Mouse (Mus musculus): ENCODE measurements around the gene Prr12. TPM values are rescaled to one million over a fixed set of nuclear protein-coding genes. Genes with fewer than 3 reads are reported as not detected.
A peak's percentile ranks its signal among the peaks of the same experiment; 100 is the strongest.

The Prr12 gene
- polyA plus RNA-seq, 1 experiment from 2014 or later: 12.7 TPM

DNA sequence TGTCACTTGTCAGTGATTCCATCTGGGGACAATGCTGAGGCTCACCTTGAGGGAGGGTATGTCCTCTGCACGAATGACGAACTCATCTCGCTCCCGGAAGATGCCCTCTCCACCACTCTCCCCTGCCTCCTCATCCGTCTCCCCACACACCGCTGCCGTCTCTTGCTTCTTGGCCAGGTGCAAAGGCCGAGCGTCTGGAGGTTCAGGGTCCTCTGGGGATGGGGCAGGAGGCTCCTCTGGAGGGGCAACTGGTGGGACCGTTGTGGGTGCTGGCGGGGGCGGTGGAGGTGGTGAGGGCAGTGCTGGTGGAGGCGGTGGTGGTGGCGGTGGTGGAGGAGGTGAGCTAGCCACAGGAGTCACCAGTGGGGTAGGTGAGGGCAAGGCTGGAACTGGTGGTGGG, 9.4 kb downstream of the Prr12 start:
- H3K36me3 ChIP-seq (replicated peaks): peaks cover 100% of the 10 kb centered on the region
- 93% methylated on average over 14 of the region's 14 CpGs for WGBS
- H3K4me1 ChIP-seq: no peaks in the 10 kb centered on the region
- no peaks in the 10 kb centered on the region for H3K9me3 ChIP-seq
- no peak overlapping the region for H3K4me3 ChIP-seq
- DNase-seq (ENCODE audit: extremely low spot score, low spot score): no peak
- H3K27ac ChIP-seq: no peak overlapping the region
- no peaks in the 10 kb centered on the region for H3K27me3 ChIP-seq (ENCODE audit: poor library complexity, severe bottlenecking)

DNA sequence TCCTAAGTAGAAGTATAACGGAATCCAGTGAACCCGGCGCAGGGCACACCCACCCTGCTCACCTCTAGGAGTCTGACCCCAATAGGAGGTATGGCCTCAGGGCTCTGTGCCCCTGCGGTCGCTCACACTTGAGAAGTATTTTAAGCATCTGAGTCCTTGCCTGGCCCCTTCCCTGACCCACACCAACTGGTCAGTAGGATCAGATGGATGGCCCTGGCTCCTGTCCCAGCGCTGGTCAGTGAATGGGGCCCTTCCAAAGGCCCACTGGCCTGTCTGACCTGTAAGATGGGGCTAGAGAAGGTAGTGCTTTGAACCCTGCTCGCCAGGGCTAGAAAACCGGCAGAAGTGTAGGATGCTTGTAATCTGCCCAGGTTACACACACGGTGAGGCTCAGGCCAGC, 11.8 kb downstream of the Prr12 start:
- DNase-seq (ENCODE audit: extremely low spot score, low spot score): no peak
- no peaks in the 10 kb centered on the region for H3K9me3 ChIP-seq
- H3K4me3 ChIP-seq: no peak overlapping the region
- H3K36me3 ChIP-seq (replicated peaks): peaks cover 100% of the 10 kb centered on the region
- 93% methylated on average over 9 of the region's 9 CpGs for WGBS
- no peaks in the 10 kb centered on the region for H3K4me1 ChIP-seq
- H3K27ac ChIP-seq: no peak overlapping the region
- H3K27me3 ChIP-seq (ENCODE audit: poor library complexity, severe bottlenecking): no peaks in the 10 kb centered on the region

DNA sequence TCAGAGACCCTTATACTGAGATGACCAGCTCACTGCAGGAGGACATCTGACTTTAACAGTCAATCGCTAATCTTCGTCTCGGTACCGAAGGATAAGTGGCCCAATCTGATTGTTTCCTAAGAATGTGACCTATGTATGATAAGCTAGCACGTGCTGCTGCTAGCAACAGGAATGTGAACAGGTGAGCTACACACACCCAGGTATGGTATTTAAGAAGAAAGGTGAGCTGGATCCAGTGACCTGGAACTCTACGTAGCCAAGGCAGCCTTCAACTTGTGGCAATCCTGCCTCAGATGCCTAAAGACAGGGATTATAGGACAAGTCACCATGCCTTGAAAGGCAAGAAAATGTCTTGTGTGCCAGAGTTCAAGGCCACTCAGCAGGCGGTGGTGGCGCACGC, 14.3 kb downstream of the Prr12 start:
- no peaks in the 10 kb centered on the region for H3K4me1 ChIP-seq
- H3K9me3 ChIP-seq: no peaks in the 10 kb centered on the region
- H3K27ac ChIP-seq: no peak overlapping the region
- peaks cover 100% of the 10 kb centered on the region for H3K36me3 ChIP-seq (replicated peaks)
- DNase-seq (ENCODE audit: extremely low spot score, low spot score): no peak
- WGBS: 98% methylated on average over 9 of the region's 9 CpGs
- no peaks in the 10 kb centered on the region for H3K27me3 ChIP-seq (ENCODE audit: poor library complexity, severe bottlenecking)
- no peak overlapping the region for H3K4me3 ChIP-seq

DNA sequence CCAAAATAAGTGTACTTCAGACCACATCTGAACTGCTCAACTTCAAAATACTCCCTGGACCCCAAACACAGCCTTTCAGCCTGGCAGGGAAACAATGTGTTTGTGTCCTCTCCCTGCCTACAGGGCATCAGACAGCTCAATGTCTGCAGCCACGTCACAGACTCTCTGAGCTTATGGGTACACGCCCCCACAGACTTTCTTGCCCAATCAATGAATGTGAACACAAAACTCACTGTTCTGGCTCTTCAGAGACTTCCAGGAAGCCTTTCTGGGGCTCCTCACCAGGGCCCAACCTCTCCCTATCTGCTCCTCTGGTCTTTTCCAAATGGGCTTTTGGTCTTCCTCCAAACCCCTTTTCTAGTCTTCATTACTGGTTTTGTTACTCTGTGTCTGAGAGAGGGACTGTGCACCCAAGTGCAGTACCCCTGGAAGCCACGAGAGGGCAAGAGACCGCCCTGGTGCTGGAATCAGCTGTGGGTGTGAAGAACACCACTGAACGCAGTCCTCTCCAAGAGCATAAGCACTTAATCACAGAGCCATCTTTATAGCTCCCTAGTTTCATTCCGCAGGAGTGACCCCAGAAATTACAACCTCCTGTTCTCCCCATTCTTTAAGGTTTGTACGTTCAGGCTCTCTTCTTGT, 14.8 kb downstream of the Prr12 start:
- WGBS: 83% methylated on average over 7 of the region's 7 CpGs
- no peaks in the 10 kb centered on the region for H3K27me3 ChIP-seq (ENCODE audit: poor library complexity, severe bottlenecking)
- peaks cover 100% of the 10 kb centered on the region for H3K36me3 ChIP-seq (replicated peaks)
- no peak overlapping the region for H3K4me3 ChIP-seq
- no peaks in the 10 kb centered on the region for H3K4me1 ChIP-seq
- no peaks in the 10 kb centered on the region for H3K9me3 ChIP-seq
- H3K27ac ChIP-seq: no peak overlapping the region
- peak; percentile 59 for DNase-seq (ENCODE audit: extremely low spot score, low spot score)

DNA sequence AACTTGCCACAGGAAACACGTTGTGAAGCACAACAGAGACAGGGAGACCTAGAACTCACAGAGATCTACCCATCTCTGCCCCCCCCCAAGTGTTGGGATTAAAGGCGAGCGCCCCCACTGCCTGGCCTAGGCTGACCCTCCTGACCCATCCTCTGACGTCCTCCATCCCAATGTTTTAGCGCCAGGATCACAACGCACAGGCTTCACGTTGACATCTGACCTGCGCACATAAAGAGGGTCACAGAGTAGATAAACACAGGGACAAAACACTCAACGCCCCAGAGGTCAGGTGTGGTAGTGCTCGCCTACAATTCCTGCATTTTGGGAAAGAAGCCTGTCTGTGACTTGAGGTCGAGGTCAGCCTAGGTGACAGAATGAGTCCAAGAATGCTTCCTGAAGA, 16.0 kb downstream of the Prr12 start:
- Histone ChIP-seq H3K27ac (no peak overlapping the region), H3K4me1 (no peaks in the 10 kb centered on the region), H3K27me3 (ENCODE audit: poor library complexity, severe bottlenecking) (no peaks in the 10 kb centered on the region), H3K36me3 (replicated peaks) (peaks cover 100% of the 10 kb centered on the region), H3K4me3 (no peak overlapping the region), H3K9me3 (no peaks in the 10 kb centered on the region)
- WGBS: 93% methylated on average over 11 of the region's 11 CpGs
- no peak for DNase-seq (ENCODE audit: extremely low spot score, low spot score)

DNA sequence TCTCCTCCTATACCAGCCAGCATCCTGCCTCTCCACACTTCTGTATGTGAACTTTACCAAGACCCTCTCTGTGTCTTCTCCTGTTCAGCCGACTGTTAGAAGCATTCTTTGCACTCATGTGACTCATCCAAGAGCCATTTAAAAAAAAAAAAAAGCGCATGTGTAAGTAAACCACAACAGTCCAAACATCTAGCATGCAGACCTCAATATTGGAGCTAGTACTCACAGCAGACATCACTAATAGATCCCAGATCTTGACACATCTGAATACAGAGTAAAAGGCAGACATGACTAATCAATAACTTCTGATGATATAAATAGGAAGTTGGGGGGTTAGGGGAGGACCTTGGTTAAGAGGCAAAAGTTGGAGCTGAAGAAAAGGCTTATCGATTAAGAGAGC, 17.1 kb downstream of the Prr12 start:
- no peaks in the 10 kb centered on the region for H3K27me3 ChIP-seq (ENCODE audit: poor library complexity, severe bottlenecking)
- no peak for DNase-seq (ENCODE audit: extremely low spot score, low spot score)
- H3K27ac ChIP-seq: no peak overlapping the region
- no peak overlapping the region for H3K4me3 ChIP-seq
- no peaks in the 10 kb centered on the region for H3K4me1 ChIP-seq
- H3K36me3 ChIP-seq (replicated peaks): peaks cover 100% of the 10 kb centered on the region
- H3K9me3 ChIP-seq: no peaks in the 10 kb centered on the region
- 95% methylated on average over 3 of the region's 3 CpGs for WGBS

DNA sequence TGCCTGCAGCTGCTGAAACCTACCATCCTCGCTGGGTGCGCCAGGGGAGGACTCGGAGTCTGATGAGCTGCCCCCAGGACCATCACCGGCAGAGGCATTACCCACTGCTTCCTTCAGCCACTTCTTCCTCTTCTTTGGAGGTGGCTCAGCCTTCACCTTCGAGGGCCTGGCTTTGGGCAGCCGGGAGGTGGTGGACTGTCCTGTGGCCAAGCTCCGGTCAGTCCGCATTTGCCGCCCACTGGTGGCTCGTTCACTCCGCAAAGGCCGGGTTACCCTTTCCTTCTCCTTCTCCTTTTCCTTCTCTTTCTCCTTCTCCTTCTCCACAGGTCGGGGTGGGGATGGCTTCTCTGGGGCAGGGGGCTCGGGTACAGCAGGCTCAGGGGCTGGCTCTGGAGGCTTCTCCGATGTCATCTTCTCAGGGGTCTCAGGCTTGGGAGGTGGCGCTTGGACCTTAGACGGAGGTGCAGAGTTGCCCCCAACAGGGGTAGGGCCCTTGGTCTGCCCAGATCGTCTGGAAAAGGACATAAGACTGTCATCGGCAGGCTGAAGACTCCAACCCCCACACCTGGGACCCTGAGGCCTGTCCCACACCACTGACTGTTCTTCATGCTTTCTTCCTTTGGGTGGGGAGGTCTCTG, 18.8 kb downstream of the Prr12 start:
- Histone ChIP-seq H3K9me3 (no peaks in the 10 kb centered on the region), H3K36me3 (replicated peaks) (peaks cover 100% of the 10 kb centered on the region), H3K4me1 (no peaks in the 10 kb centered on the region), H3K27me3 (ENCODE audit: poor library complexity, severe bottlenecking) (no peaks in the 10 kb centered on the region), H3K27ac (no peak overlapping the region), H3K4me3 (no peak overlapping the region)
- no peak for DNase-seq (ENCODE audit: extremely low spot score, low spot score)
- WGBS: 94% methylated on average over 19 of the region's 19 CpGs

DNA sequence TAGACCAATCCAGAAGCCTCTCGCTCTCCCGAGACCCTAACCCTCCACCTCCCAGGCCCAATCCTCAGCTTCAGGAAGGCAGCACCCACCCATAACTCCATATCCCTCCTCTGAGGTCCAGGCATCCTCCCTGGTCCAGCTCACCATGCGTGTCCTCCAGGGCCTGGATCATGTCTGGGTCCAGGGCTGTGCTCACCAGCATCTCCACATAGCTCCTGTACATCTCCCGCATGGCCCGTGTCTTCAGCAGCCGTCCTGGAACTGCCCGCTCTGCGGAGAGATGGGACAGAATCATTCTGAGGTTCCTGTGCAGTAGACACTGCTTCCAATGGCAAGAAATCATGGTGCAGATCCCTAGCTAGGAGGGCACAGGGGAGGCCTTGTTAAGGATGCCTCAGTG, 21.8 kb downstream of the Prr12 start:
- Histone ChIP-seq H3K27me3 (ENCODE audit: poor library complexity, severe bottlenecking) (no peaks in the 10 kb centered on the region), H3K27ac (no peak overlapping the region), H3K4me3 (no peak overlapping the region), H3K36me3 (replicated peaks) (peaks cover 95% of the 10 kb centered on the region), H3K9me3 (no peaks in the 10 kb centered on the region), H3K4me1 (0 out of 2 replicates have a peak, but pooled peaks cover 6% of the 10 kb centered on the region)
- 96% methylated on average over 8 of the region's 8 CpGs for WGBS
- DNase-seq (ENCODE audit: extremely low spot score, low spot score): no peak

DNA sequence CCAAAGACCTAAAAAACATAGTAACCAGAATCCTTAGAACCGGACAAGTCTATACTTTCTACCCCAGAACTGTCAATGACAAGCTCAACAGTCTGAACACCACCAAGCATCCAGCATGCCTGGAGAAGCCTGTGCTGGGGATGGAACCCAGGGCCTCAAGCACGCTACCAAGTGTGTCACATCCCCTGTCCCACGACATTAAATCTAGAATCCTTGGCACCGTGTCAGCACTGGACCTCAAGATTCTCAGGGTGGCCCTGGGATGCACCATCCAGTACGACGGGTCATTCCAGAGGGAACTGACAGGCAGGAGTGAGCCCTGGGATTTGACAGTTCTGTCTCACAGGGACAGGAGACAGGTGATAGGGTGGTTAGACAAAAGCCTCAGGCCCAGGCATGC, 22.7 kb downstream of the Prr12 start:
- DNase-seq (ENCODE audit: extremely low spot score, low spot score): no peak
- Histone ChIP-seq H3K27me3 (ENCODE audit: poor library complexity, severe bottlenecking) (no peaks in the 10 kb centered on the region), H3K9me3 (no peaks in the 10 kb centered on the region), H3K4me1 (0 out of 2 replicates have a peak, but pooled peaks cover 6% of the 10 kb centered on the region), H3K27ac (no peak overlapping the region), H3K4me3 (no peak overlapping the region), H3K36me3 (replicated peaks) (peaks cover 86% of the 10 kb centered on the region)
- WGBS: 93% methylated on average over 6 of the region's 6 CpGs

DNA sequence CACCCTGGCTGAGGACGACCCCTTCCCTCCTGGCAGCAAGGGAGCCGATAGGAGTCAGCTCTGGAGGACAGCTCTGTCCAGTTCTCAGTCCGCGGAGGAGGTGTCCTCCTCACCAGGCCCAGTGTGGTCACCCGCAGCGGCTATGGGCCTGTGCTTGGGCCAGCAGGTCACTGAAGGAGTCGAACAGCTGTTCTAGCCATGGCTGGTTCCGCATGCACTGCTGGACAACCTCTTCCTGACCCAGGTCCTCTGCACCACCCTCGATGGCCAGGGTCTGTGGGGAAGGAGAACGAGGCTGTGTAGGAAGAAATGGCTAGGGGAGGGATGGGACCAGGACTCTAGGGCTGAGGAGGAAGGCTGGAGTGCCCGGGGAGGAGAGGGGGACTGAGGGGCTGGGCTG, 24.3 kb downstream of the Prr12 start:
- Histone ChIP-seq H3K4me3 (no peak overlapping the region), H3K9me3 (no peaks in the 10 kb centered on the region), H3K4me1 (0 out of 2 replicates have a peak, but pooled peaks cover 6% of the 10 kb centered on the region), H3K27me3 (ENCODE audit: poor library complexity, severe bottlenecking) (no peaks in the 10 kb centered on the region), H3K36me3 (replicated peaks) (peaks cover 72% of the 10 kb centered on the region), H3K27ac (no peak overlapping the region)
- DNase-seq (ENCODE audit: extremely low spot score, low spot score): no peak
- 93% methylated on average over 11 of the region's 11 CpGs for WGBS

DNA sequence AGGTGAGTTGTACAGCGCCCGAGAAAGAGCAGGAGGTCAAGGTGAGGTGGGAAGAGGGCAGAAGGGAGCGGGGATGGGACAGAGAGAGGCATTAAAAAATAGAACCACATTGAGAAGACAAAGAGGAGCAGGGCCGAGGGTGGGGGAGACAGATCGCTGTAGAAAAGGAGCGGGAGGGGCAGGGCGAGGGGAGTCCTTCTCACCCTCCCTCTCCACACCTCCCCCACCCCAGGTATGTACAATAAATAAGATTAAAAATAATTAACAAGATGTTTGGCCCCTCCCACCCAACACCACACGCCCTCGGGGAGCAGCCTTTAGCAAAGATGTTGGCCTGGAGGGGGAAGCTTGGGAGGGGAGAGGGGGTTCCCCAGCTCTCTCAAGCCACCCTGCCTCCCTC, 24.9 kb downstream of the Prr12 start:
- Histone ChIP-seq H3K36me3 (replicated peaks) (peaks cover 66% of the 10 kb centered on the region), H3K9me3 (no peaks in the 10 kb centered on the region), H3K27ac (no peak overlapping the region)

DNA sequence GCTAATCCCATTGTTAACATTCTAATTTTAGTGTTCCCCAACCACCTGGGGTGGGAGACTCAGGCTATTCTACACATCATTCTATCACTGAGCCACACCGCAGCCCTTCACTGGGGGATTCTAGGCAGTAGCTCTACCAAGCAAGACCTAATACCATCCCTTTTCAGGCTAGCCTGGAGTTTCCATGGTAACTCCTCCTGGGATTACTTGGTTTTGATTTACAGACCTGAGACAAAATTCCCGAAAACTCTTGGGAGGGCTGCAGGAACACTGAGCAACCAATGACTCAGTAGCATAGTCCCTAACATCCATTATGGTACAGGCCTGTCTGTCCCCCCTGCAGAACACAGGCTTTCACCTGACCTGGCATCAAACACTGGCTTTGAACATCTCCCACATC, 26.4 kb downstream of the Prr12 start:
- H3K27ac ChIP-seq: no peak overlapping the region

More for the DNA sequence above, 24.9 kb downstream of the Prr12 start:
- no peak for DNase-seq (ENCODE audit: extremely low spot score, low spot score)
- 95% methylated on average over 9 of the region's 9 CpGs for WGBS
- Histone ChIP-seq H3K4me3 (0 out of 2 replicates have a peak overlapping the region, but pooled peaks have one; percentile 9), H3K4me1 (0 out of 2 replicates have a peak, but pooled peaks cover 6% of the 10 kb centered on the region), H3K27me3 (ENCODE audit: poor library complexity, severe bottlenecking) (no peaks in the 10 kb centered on the region)

DNA sequence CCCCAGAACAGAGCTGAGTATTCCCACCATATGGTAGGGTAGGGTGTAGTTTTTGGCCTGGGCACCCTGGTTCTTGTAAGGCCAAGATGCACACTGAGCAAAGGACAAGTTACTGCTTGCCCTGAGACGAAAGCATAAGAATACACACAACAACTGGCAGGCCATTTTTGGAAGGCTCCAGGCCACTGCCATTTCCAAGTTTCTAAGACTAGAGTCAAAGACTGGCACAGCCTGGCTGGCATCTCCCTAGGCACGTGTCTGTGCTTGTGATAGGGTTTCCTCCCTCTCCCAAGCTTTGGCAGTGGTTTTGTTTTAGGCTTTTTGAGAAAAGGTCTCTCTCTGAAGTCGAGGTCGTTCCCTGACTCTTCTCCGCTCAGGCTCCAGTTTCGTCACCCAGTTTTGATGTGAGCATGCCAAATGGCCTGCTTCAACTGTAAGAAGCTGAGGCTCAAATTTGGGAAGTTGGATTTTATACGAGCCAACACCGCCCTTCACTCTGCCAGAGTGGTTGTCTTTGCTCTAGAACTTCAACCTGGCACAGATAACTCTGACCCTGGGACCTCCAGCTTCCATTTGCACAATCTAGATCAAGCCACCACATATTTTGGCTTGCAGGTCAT, 27.0 kb downstream of the Prr12 start:
- WGBS: 81% methylated on average over 8 of the region's 8 CpGs
- peaks cover 46% of the 10 kb centered on the region for H3K36me3 ChIP-seq (replicated peaks)
- 0 out of 2 replicates have a peak, but pooled peaks cover under 1% of the 10 kb centered on the region for H3K27me3 ChIP-seq (ENCODE audit: poor library complexity, severe bottlenecking)
- no peak overlapping the region for H3K4me3 ChIP-seq
- H3K27ac ChIP-seq: no peak overlapping the region
- 0 out of 2 replicates have a peak, but pooled peaks cover 6% of the 10 kb centered on the region for H3K4me1 ChIP-seq
- H3K9me3 ChIP-seq: no peaks in the 10 kb centered on the region
- DNase-seq (ENCODE audit: extremely low spot score, low spot score): no peak

More for the DNA sequence above, 26.4 kb downstream of the Prr12 start:
- H3K36me3 ChIP-seq (replicated peaks): peaks cover 51% of the 10 kb centered on the region
- no peaks in the 10 kb centered on the region for H3K9me3 ChIP-seq
- DNase-seq (ENCODE audit: extremely low spot score, low spot score): no peak
- 70% methylated on average over 2 of the region's 2 CpGs for WGBS
- H3K4me1 ChIP-seq: 0 out of 2 replicates have a peak, but pooled peaks cover 6% of the 10 kb centered on the region
- H3K4me3 ChIP-seq: no peak overlapping the region
- H3K27me3 ChIP-seq (ENCODE audit: poor library complexity, severe bottlenecking): no peaks in the 10 kb centered on the region
